Mouse (Mus musculus) spleen, postnatal 4 days (tissue): ENCODE measurements around the gene Nek7.
A peak's percentile ranks its signal among the peaks of the same experiment; 100 is the strongest.

ENCODE experiments used
- DNase-seq, 2 experiments: peaks; one replicate each; pipeline ENCODE4 v3.0.0; 2022; ENCODE audit warnings: low spot score in 2 of 2

Nek7 gene

GRCm38 (mm10) chr1:138619996-138620461 is at the start of gene Nek7:
Gene Nek7, minus strand, starts transcription at chr1:138620141.
- peak in 1 of 2 experiments; percentile 37 for DNase-seq

GRCm38 (mm10) chr1:138662342-138662741 is 42.4 kb upstream of the Nek7 start:
- DNase-seq = no peak

GRCm38 (mm10) chr1:138654212-138654611 is 34.3 kb upstream of the Nek7 start:
- no peak for DNase-seq

GRCm38 (mm10) chr1:138644991-138645390 is 25.1 kb upstream of the Nek7 start:
- DNase-seq = no peak

- DNase-seq = no peak
Observed at GRCm38 (mm10) chr1:138643306-138643830, 23.4 kb upstream of the Nek7 start.

- no peak for DNase-seq
Observed at GRCm38 (mm10) chr1:138640934-138641461, 21.1 kb upstream of the Nek7 start.

- DNase-seq = no peak
Observed at GRCm38 (mm10) chr1:138637850-138638249, 17.9 kb upstream of the Nek7 start.

GRCm38 (mm10) chr1:138634561-138634960 is 14.6 kb upstream of the Nek7 start:
- no peak for DNase-seq

GRCm38 (mm10) chr1:138628919-138629318 is 9.0 kb upstream of the Nek7 start:
- no peak for DNase-seq

DNA sequence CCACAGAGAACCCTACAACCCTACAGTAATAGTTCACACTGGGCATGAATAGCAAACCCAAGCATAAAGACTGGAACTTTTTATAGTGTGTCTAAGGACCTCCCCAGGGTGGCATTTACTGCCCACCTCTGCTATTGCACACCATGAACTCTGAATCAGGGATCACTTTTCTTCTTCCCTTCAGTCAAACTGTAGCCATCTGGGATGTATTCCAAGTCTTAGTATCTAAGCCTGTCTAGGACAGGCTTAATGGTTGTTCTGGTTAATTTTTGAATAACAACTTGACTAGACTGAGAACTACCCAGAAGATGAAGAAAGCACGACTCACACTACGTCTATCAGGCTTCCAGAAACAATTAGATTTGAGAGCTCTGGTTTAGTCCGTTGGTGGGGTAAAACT is 8.5 kb upstream of the Nek7 start:
- no peak for DNase-seq

GRCm38 (mm10) chr1:138627804-138628203 is 7.9 kb upstream of the Nek7 start:
- no peak for DNase-seq

DNA sequence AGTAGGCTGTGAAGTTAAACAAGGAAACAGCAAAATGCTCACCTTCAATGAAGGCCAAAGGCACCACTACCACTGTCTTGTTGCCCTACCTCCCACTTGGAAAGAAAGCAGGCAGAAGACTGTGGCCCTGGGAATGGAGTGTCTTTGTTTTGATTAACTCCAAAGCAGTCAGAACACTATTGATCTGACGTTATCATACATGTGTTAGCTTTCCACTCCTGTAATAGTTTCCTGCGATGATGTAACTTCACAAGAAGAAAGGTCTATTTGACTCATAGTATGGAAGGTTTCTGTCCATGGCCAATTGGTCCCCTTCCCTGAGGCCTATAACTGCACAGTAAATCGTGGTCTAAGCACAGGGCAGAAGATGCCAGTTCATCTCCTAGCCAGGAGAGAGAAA is 6.3 kb upstream of the Nek7 start:
- DNase-seq = no peak

DNA sequence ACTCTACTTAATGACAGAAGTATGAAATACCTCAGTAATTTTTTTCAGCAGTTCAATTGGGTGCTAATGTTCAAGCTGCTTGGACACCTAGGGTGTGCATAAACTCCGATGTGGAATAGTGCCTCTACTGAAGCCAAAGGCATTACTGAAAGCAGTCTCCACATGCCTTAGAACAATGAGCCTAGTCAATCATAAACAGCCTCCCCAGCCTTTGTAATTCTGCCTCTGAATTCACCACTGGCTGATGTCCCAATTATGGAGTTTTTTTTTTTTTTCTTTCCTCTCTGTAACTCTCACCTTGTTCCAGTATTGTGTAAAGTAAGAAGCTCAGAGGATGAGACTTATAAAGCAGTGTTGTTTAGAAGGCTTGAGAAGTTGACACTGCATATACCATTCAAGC is 3.9 kb upstream of the Nek7 start:
- DNase-seq = no peak

- no peak for DNase-seq
Observed at GRCm38 (mm10) chr1:138622831-138623230, 2.9 kb upstream of the Nek7 start.

GRCm38 (mm10) chr1:138622431-138622830 is 2.5 kb upstream of the Nek7 start:
- no peak for DNase-seq

DNA sequence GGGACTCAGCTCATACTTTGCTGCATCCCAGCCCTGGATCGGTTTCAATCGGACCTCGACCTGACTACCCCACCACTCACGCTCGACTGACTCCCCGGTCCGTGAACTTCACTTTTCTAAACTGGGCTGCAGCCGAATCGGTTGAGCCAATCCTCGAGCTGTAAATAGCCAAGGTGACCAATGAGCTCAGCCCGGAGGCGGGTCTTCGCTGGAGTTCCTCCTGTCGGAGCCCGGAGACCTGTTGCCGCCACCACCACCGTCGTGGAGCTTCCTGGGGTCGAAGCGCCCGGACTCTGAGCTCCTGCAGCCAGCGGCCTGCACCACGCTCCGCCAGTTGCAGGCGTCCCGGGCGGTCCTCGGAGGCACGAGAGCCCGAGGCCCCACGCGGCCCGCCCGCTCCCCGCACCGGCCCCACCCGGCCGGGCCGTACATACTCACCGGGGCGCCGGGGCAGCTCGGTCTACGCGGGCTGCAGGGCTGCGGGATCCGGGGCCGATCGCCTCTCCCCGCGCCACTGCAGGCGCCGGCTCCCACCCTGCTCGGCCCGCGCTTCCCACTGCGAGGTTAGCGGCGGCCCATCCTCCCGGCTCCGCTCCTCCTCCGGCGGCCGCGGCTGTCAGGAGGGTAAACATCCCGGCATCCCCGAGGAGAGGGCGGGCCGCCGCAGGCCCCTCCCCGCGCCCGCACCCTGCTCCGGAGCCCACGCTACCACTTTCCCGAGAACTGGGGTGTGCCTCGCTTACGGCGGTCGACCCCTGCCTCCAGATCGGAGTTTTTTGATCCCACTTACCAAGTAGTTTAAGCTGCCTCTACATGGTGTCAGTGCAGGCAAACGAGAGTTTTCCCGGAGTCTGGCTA is 598 bp downstream of the Nek7 start:
- DNase-seq = peak; percentile 96 to 98

GRCm38 (mm10) chr1:138618012-138618354 is 2.0 kb downstream of the Nek7 start:
- DNase-seq = peak; percentile 85 to 91

DNA sequence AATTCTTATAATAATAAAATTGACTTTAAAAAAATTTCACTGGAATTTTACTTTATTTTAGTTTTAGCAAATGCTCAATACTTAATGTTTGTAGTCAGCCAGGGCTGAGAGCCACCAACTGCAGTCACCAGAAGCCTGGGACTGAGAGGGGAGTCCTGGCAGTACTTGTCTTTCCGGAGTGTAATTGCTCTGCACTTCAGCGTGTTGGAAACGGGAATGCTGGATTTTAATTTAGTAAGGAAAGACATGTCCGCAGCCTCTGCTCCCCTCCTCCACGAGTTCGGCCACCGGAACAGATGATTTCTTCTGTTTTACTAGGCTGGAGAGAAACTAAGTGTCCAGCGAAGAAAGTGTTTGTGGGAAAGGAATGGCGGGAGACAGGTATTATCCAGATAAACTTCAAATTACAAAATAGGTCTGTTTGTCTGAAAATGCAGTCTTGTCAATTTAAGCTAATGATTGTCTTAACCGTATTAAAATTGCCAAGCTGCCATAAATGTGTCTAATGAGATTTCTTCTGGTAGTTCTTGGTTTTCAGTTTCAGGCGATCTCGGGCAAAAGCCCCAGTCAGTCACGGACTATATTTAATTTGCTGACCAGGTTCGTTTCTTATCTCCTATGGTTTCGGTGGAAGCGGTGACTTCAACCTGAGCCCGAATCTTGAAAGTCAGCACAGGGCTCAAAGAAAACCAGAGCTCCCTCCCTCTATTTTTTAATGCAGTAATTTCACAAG is 2.5 kb downstream of the Nek7 start:
- DNase-seq = no peak

DNA sequence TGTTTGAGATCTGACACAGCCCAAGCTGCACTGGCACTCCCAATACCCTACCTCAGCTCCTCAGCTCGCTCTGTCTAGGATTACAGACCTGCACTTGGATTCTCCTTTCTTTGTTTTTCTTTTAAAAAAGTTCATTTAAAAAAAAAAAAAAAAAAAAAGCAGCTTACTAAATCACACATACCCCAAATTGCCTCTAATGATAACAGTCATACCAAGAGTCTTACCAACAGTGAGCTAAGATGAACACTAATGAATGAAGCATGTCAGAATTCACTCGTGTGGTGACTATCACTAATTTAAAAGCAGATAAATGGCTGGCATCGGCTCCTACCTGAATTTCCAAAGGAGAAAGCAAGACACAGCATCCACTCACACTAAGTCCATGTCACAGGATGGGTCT is 4.6 kb downstream of the Nek7 start:
- no peak for DNase-seq

DNA sequence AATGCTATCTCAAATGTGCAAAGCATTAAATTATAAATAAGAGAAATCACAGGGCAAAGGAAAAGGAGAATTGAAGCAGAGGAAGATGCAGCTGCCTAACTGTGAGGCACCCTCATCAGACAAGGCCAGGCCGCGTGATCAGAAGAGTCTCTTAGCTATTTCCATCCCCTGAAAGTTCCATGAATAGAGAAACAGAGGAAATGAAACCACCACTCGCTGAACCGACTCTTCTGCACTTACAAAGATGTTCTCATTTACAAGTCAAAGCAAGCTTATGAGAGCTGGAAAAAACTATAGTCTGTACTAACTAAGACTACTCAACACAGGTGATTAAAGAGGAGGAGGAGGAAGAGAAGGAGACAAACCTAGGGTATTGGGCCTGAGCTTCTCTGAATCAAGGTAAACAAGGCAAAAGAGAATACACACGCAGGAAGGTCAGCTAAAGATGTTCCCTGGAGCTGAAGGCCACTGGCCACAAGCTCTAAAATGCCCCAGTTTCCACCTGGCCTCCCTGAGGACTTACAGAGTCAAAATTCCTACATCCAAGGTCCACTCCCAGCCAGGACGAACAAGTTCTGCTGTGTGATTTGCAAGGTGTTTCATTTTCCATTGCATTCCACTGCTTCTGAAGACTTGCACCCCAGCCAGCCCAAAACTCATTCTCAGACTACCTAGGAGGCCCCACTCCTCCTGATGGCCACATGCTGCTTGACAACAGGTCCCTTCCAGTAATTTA is 5.2 kb downstream of the Nek7 start:
- DNase-seq = peak in 1 of 2 experiments; percentile 37

DNA sequence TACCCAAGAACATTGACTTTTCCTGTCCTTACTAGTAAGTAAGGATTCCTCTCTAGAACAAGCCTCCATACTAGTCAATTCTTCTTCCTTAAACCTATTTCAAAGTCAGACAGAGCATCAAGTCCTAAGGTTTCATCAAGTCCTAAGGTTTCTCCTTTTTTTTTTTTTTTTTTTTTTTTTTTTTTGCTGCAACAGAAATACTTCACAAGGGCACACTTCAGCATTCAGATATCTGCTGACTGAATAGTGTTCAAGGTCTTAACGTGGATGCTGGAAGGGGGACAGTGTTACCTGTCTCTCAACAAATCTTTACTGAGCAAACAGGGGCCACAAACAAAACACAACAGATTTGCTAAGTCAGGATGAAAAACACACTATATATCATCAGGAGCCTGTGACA is 7.8 kb downstream of the Nek7 start:
- no peak for DNase-seq

DNA sequence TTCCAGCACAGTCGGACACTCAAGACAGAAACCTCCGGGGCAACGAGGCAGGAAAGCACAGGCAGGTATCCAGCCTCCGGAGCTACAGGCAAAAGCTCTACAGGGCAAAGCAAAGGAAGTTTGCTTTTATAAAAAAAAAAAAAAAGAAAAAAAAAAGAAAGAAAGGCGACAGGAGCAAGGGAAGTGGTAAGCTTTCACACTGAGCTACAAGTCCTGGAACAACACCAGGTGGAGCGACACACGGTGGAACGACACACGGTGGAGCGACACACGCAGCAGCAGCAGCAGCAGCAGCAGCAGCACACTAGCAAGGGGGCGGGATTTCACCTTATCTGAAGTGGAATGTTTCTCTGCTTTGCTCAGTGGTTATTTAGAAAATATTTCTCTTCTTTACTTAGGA is 10.8 kb downstream of the Nek7 start:
- peak in 1 of 2 experiments; percentile 33 for DNase-seq
